Mouse (Mus musculus): ENCODE measurements around the gene Smgc.
"Not testable (repeated sequence)": the region's sequence is repeated elsewhere in the genome, so short reads cannot be mapped to it uniquely, and the experiment has no call there.

GRCm38 (mm10) chr15:91907046-91907445 lies 69.0 kb downstream of the Smgc start:
- TF ChIP-seq POLR2A (IDR thresholded peaks at IDR 0.05; ENCODE audit: borderline replicate concordance, control insufficient read depth, low read depth, low read length); CTCF (IDR thresholded peaks at IDR 0.05; ENCODE audit: control insufficient read depth, insufficient read depth, low read length): not testable (repeated sequence)

All from bone marrow, adult 2 months (tissue).